Mouse (Mus musculus) E14TG2a.4 (cell line): Measurements from ENCODE around the gene Alg3.

ENCODE experiments used
- CTCF ChIP-seq: conservative IDR thresholded peaks from 2 replicates; pipeline ENCODE4 v1.5.1; 2014; ENCODE audit warnings: low read length
- NANOG ChIP-seq: IDR thresholded peaks from 2 replicates; pipeline ENCODE4 v1.6.1; 2014; ENCODE audit warnings: borderline replicate concordance, low read length, mixed read lengths
- POU5F1 ChIP-seq: IDR thresholded peaks from 2 replicates; pipeline ENCODE4 v1.6.1; 2014; ENCODE audit warnings: low read length, borderline replicate concordance

DNA sequence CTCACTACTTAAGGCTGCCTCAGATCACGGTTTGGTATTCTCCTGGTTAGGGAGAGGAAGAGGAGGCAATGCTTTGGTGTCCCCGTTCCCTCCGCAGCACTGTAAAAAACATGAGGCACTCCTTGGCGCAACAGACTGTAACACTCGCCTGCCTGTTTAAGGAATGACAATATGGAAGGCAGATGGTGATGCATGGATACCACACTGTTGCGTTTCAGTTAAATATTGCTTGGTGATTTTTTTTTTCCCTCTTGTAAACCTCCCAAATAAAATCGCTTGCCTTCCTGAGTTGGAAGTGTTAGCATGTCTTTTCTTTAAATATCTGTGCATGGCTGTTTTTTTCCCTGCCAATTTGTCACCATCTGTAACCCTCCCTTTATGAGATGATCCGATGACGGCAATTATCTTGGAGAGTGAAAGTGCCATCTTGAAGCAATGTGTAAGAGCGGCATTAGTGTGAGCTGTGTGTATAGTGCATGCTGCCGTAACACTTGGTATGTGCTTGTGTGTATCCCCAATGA, 17.4 kb upstream of the Alg3 start:
- TF ChIP-seq CTCF (no peak), POU5F1 (no peak), NANOG (no peak)
